Mouse (Mus musculus) CH12.LX (cell line): ENCODE measurements around the gene Megf11. TPM values are rescaled to one million over a fixed set of nuclear protein-coding genes. Genes with fewer than 3 reads are reported as not detected.
"Not testable (repeated sequence)": the region's sequence is repeated elsewhere in the genome, so short reads cannot be mapped to it uniquely, and the experiment has no call there.

Experiments
- DNase-seq: peaks from one replicate; pipeline ENCODE4 v3.0.0-alpha.2; 2013; ENCODE audit errors: extremely low read depth
- H3K27ac ChIP-seq: 2 replicates; pipeline ENCODE4 v1.5.1; 2012; ENCODE audit warnings: low read depth, mild to moderate bottlenecking, control low read depth, moderate library complexity; ENCODE audit not compliant: insufficient read depth
- H3K27me3 ChIP-seq: replicated peaks from 2 replicates; pipeline ENCODE3; 2012; ENCODE audit warnings: inconsistent platforms
- H3K36me3 ChIP-seq, 2 experiments: replicated peaks in 1 of 2; 2 replicates each; pipeline versions ENCODE3 to v1.6.1; 2012; ENCODE audit warnings: inconsistent platforms in 1 of 2, low read length in 1 of 2, mild to moderate bottlenecking in 1 of 2, mixed read lengths in 1 of 2, moderate library complexity in 1 of 2; ENCODE audit not compliant: control insufficient read depth in 1 of 2, insufficient read depth in 1 of 2
- H3K4me1 ChIP-seq, 2 experiments: 2 replicates each; pipeline ENCODE4 v1.6.1; 2012; ENCODE audit warnings: inconsistent platforms in 1 of 2, moderate library complexity in 1 of 2; ENCODE audit not compliant: insufficient read depth in 2 of 2, control insufficient read depth in 1 of 2
- H3K4me2 ChIP-seq: 2 replicates; pipeline ENCODE4 v1.6.1; 2012; ENCODE audit warnings: low read depth, mild to moderate bottlenecking, control low read depth; ENCODE audit not compliant: poor library complexity, insufficient read depth, severe bottlenecking
- H3K4me3 ChIP-seq, 3 experiments: fragments of 150-350 bp in 1 of 3; sonication (generic) in 1 of 3; replicated peaks in 1 of 3; 2 replicates each; pipeline versions ENCODE3 to v1.5.1; 2011 to 2012; ENCODE audit warnings: low read depth in 2 of 3, low read length in 2 of 3, mild to moderate bottlenecking in 2 of 3, moderate library complexity in 2 of 3, control low read depth in 1 of 3, improper control_type of control experiment in 1 of 3, inconsistent platforms in 1 of 3, mixed read lengths in 1 of 3; ENCODE audit not compliant: poor library complexity in 1 of 3
- H3K79me2 ChIP-seq: replicated peaks from 2 replicates; pipeline ENCODE4 v1.6.1; 2012; ENCODE audit warnings: mild to moderate bottlenecking, moderate library complexity; ENCODE audit not compliant: control insufficient read depth, poor library complexity, insufficient read depth, severe bottlenecking; ENCODE audit errors: extremely low read depth
- H3K9ac ChIP-seq: 2 replicates; pipeline ENCODE4 v1.6.1; 2012; ENCODE audit warnings: low read depth, mild to moderate bottlenecking, control low read depth, moderate library complexity; ENCODE audit not compliant: insufficient read depth
- H3K9me3 ChIP-seq: replicated peaks from 2 replicates; pipeline ENCODE3; 2012; ENCODE audit warnings: low read length, inconsistent platforms, mixed read lengths
- E2F4 ChIP-seq: IDR thresholded peaks from 2 replicates; pipeline ENCODE4 v1.6.1; 2011; ENCODE audit warnings: low read depth, low read length, improper control_type of control experiment; ENCODE audit not compliant: insufficient replicate concordance
- EP300 ChIP-seq: IDR thresholded peaks from 2 replicates; pipeline ENCODE4 v1.6.1; 2011; ENCODE audit warnings: low read length, improper control_type of control experiment
- ETS1 ChIP-seq: conservative IDR thresholded peaks from 2 replicates; pipeline ENCODE4 v1.6.1; 2012; ENCODE audit warnings: low read depth, mild to moderate bottlenecking, inconsistent platforms, low read length, improper control_type of control experiment, moderate library complexity
- IRF4 ChIP-seq: IDR thresholded peaks from 2 replicates; pipeline ENCODE4 v1.6.1; 2014; ENCODE audit warnings: low read depth, mild to moderate bottlenecking, inconsistent platforms, low read length, improper control_type of control experiment
- JUN ChIP-seq: IDR thresholded peaks from 2 replicates; pipeline ENCODE4 v1.6.1; 2011; ENCODE audit warnings: low read depth, mild to moderate bottlenecking, low read length, improper control_type of control experiment, moderate library complexity; ENCODE audit not compliant: insufficient read depth
- KAT2A ChIP-seq: IDR thresholded peaks from 2 replicates; pipeline ENCODE4 v1.6.1; 2012; ENCODE audit warnings: low read length, improper control_type of control experiment, inconsistent platforms; ENCODE audit not compliant: insufficient replicate concordance
- MAFK ChIP-seq: IDR thresholded peaks from 2 replicates; pipeline ENCODE4 v1.6.1; 2011; ENCODE audit warnings: low read length, improper control_type of control experiment; ENCODE audit not compliant: insufficient replicate concordance
- PAX5 ChIP-seq: IDR thresholded peaks from 2 replicates; pipeline ENCODE4 v1.6.1; 2012; ENCODE audit warnings: low read length, inconsistent platforms, mixed read lengths
- POLR2A ChIP-seq: IDR thresholded peaks from 2 replicates; pipeline ENCODE4 v1.6.1; 2011; ENCODE audit warnings: low read depth, mild to moderate bottlenecking, improper control_type of control experiment, low read length
- POLR2AphosphoS2 ChIP-seq: IDR thresholded peaks from 2 replicates; pipeline ENCODE4 v1.6.1; 2011; ENCODE audit warnings: low read depth, low read length, improper control_type of control experiment
- RCOR1 ChIP-seq: conservative IDR thresholded peaks from 2 replicates; pipeline ENCODE4 v1.6.1; 2012; ENCODE audit warnings: low read depth, mild to moderate bottlenecking, inconsistent platforms, low read length, improper control_type of control experiment
- TCF12 ChIP-seq: IDR thresholded peaks from 2 replicates; pipeline ENCODE4 v1.6.1; 2014; ENCODE audit warnings: low read depth, mild to moderate bottlenecking, inconsistent platforms, low read length, improper control_type of control experiment
- UBTF ChIP-seq: IDR thresholded peaks from 2 replicates; pipeline ENCODE4 v1.6.1; 2012; ENCODE audit warnings: low read depth, mild to moderate bottlenecking, inconsistent platforms, low read length, improper control_type of control experiment, moderate library complexity
- USF2 ChIP-seq: conservative IDR thresholded peaks from 2 replicates; pipeline ENCODE4 v1.6.1; 2011; ENCODE audit warnings: low read depth, low read length, improper control_type of control experiment
- ZC3H11A ChIP-seq: IDR thresholded peaks from 2 replicates; pipeline ENCODE4 v1.6.1; 2012; ENCODE audit warnings: low read depth, mild to moderate bottlenecking, inconsistent platforms, low read length, improper control_type of control experiment
- dilution Hi-C: fragments of 300-500 bp; cut with MboI; formaldehyde crosslinking; loops from 2 replicates; pipeline ENCODE4 v1.14.3; 2020; ENCODE audit warnings: low sequenced_read_pairs; ENCODE audit not compliant: extremely low pct_unique_long_range_greater_than_20kb, extremely low pct_ligation_motif_present
- in situ Hi-C: fragments of 300-500 bp; cut with MboI; formaldehyde crosslinking; loops from 3 replicates; pipeline ENCODE4 v1.14.3; 2019; ENCODE audit warnings: low sequenced_read_pairs, low pct_ligation_motif_present, low pct_unique_long_range_greater_than_20kb, mixed read lengths
- polyA plus RNA-seq: library from polyadenylated mRNA; unstranded; fragments of >175 nt; gene quantifications from 2 replicates; pipeline ENCODE4 v1.2.1, GENCODE M21; 2012; ENCODE audit warnings: low read depth; ENCODE audit not compliant: insufficient read length
- total RNA-seq, 2 experiments: library from RNA; depleted of rRNA; stranded (reverse); fragments of 300-350 nt in 1 of 2; fragments of >200 nt in 1 of 2; gene quantifications; 2 replicates each; pipeline ENCODE4 v1.2.3; 2012 to 2014

Gene Megf11
- total and polyA plus RNA-seq, 3 experiments: 0.04 to 0.59 TPM; not detected in 1

GRCm38 (mm10) chr9:64475942-64476341 is 90.5 kb downstream of the Megf11 start:
- H3K4me3 ChIP-seq: no peak overlapping the region
- H3K4me2 ChIP-seq: no peak overlapping the region
- H3K36me3 ChIP-seq: no peaks in the 10 kb centered on the region
- no peak overlapping the region for H3K27ac ChIP-seq
- in situ Hi-C loops (no loop called here), dilution Hi-C loops (no loop called here)
- DNase-seq: no peak
- peaks cover 2% of the 10 kb centered on the region for H3K27me3 ChIP-seq
- H3K9me3 ChIP-seq: no peaks in the 10 kb centered on the region
- H3K4me1 ChIP-seq: peaks cover 5 to 34% of the 10 kb centered on the region in 2 experiments
- no peak for TF ChIP-seq USF2
- no peak for TF ChIP-seq MAFK
- TF ChIP-seq TCF12: no peak
- no peak for TF ChIP-seq PAX5
- TF ChIP-seq JUN: no peak
- TF ChIP-seq ETS1: no peak
- TF ChIP-seq KAT2A: no peak
- no peak for TF ChIP-seq POLR2AphosphoS2
- no peak for TF ChIP-seq RCOR1
- no peak for TF ChIP-seq POLR2A
- no peak for TF ChIP-seq E2F4
- TF ChIP-seq ZC3H11A: no peak
- no peak for TF ChIP-seq EP300
- TF ChIP-seq UBTF: no peak
- no peak overlapping the region for H3K9ac ChIP-seq
- no peaks in the 10 kb centered on the region for H3K79me2 ChIP-seq

- in situ Hi-C loops, H3K27me3 ChIP-seq, dilution Hi-C loops: not testable (repeated sequence)
Observed at GRCm38 (mm10) chr9:64477397-64477796, 92.0 kb downstream of the Megf11 start.

More at GRCm38 (mm10) chr9:64477397-64477796, 92.0 kb downstream of the Megf11 start:
- not testable (repeated sequence) for H3K9me3 ChIP-seq, H3K4me3 ChIP-seq, H3K79me2 ChIP-seq, H3K4me2 ChIP-seq, H3K27ac ChIP-seq, H3K9ac ChIP-seq, H3K36me3 ChIP-seq
- peak; percentile 59 for DNase-seq
- H3K4me1 ChIP-seq: peaks cover 5 to 23% of the 10 kb centered on the region in 2 experiments
- TF ChIP-seq IRF4: peak; percentile 7; the same call in 1 of the 2 replicates
- TF ChIP-seq JUN: 0 out of 2 replicates have a peak, but pooled peaks have one; percentile 2
- peak; percentile 58 for TF ChIP-seq ETS1
- TF ChIP-seq EP300: peak; percentile 50
- TF ChIP-seq TCF12: peak; percentile 23; the same call in 1 of the 2 replicates
